Mouse (Mus musculus) olfactory bulb, adult 2 months (tissue): ENCODE results near the gene Anks1b.

Source experiments
- CTCF ChIP-seq: fragments of 200-500 bp; IDR thresholded peaks from 2 replicates; pipeline ENCODE4 v1.5.1; 2012; ENCODE audit warnings: low read depth, mild to moderate bottlenecking, low read length, moderate library complexity; ENCODE audit not compliant: insufficient read depth
- POLR2A ChIP-seq: fragments of 200-500 bp; IDR thresholded peaks from 2 replicates; pipeline ENCODE4 v1.6.1; 2012; ENCODE audit warnings: mild to moderate bottlenecking, low read depth, low read length, moderate library complexity; ENCODE audit not compliant: insufficient read depth

DNA sequence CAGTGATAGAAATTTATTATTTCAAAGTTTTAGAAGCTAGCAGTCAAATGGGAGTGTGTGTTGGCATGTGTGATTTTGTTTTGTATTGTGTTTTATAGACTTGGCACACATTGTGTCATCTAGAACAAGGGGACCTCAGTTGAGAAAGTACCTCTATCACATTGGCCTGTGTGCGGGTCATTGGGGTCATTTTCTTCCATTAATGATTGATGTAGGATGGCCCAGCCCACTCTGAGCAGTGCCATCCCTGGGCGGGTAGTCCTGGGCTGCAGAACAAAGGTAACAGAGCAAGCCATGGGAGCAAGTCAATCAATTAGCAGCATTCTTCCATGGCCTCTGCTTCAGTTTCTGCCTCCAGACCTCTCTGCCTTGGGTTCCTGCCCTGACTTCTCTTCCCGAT lies 34.5 kb upstream of the Anks1b start:
- no peak for TF ChIP-seq CTCF
- TF ChIP-seq POLR2A = no peak
